Mouse (Mus musculus): ENCODE results near the gene Ralgps2. TPM values are rescaled to one million over a fixed set of nuclear protein-coding genes. Genes with fewer than 3 reads are reported as not detected.

The Ralgps2 gene
- polyA plus RNA-seq, 1 experiment from 2014 or later: 34.1 TPM

- H3K4me3 ChIP-seq (ENCODE audit: low read depth, low read length): no peak overlapping the region
- no peaks in the 10 kb centered on the region for H3K36me3 ChIP-seq (ENCODE audit: control insufficient read depth, insufficient read depth)
- no peak overlapping the region for H3K9ac ChIP-seq (ENCODE audit: low read depth, low read length)
- WGBS: 31% methylated on average over 10 of the region's 10 CpGs
- no peak for TF ChIP-seq CTCF (IDR thresholded peaks at IDR 0.05; ENCODE audit: low read depth)
- H3K9me3 ChIP-seq (ENCODE audit: control insufficient read depth): no peaks in the 10 kb centered on the region
- H3K4me2 ChIP-seq (replicated peaks; ENCODE audit: low read depth): peak overlapping the region; percentile 42
- no peak overlapping the region for H3K27ac ChIP-seq (ENCODE audit: low read depth, low read length)
- no peaks in the 10 kb centered on the region for H3K27me3 ChIP-seq (replicated peaks; ENCODE audit: control insufficient read depth, insufficient read depth, low read length)
- H3K4me1 ChIP-seq (replicated peaks; ENCODE audit: control insufficient read depth, insufficient read depth, low read length): no peaks in the 10 kb centered on the region
- peak; percentile 59; the same call in 1 of the 2 replicates for ATAC-seq
These were observed 131.1 kb downstream of the Ralgps2 start for GRCm38 (mm10) chr1:156808332-156808731.

- H3K9me3 ChIP-seq (ENCODE audit: control insufficient read depth): no peaks in the 10 kb centered on the region
- H3K4me1 ChIP-seq (replicated peaks; ENCODE audit: control insufficient read depth, insufficient read depth, low read length): no peaks in the 10 kb centered on the region
- WGBS: 81% methylated on average over 6 of the region's 6 CpGs
- no peaks in the 10 kb centered on the region for H3K27me3 ChIP-seq (replicated peaks; ENCODE audit: control insufficient read depth, insufficient read depth, low read length)
- TF ChIP-seq CTCF (IDR thresholded peaks at IDR 0.05; ENCODE audit: low read depth): no peak
- H3K36me3 ChIP-seq (ENCODE audit: control insufficient read depth, insufficient read depth): no peaks in the 10 kb centered on the region
- no peak overlapping the region for H3K4me3 ChIP-seq (ENCODE audit: low read depth, low read length)
- ATAC-seq: no peak
- no peak overlapping the region for H3K9ac ChIP-seq (ENCODE audit: low read depth, low read length)
- no peak overlapping the region for H3K4me2 ChIP-seq (replicated peaks; ENCODE audit: low read depth)
- H3K27ac ChIP-seq (ENCODE audit: low read depth, low read length): no peak overlapping the region
These were observed 138.2 kb downstream of the Ralgps2 start for GRCm38 (mm10) chr1:156801276-156801675.

GRCm38 (mm10) chr1:156796251-156796650 lies 143.2 kb downstream of the Ralgps2 start:
- no peak overlapping the region for H3K4me2 ChIP-seq (replicated peaks; ENCODE audit: low read depth)
- no peak overlapping the region for H3K4me3 ChIP-seq (ENCODE audit: low read depth, low read length)
- H3K27ac ChIP-seq (ENCODE audit: low read depth, low read length): no peak overlapping the region
- H3K9me3 ChIP-seq (ENCODE audit: control insufficient read depth): no peaks in the 10 kb centered on the region
- TF ChIP-seq CTCF (IDR thresholded peaks at IDR 0.05; ENCODE audit: low read depth): no peak
- no peaks in the 10 kb centered on the region for H3K27me3 ChIP-seq (replicated peaks; ENCODE audit: control insufficient read depth, insufficient read depth, low read length)
- H3K4me1 ChIP-seq (replicated peaks; ENCODE audit: control insufficient read depth, insufficient read depth, low read length): no peaks in the 10 kb centered on the region
- H3K36me3 ChIP-seq (ENCODE audit: control insufficient read depth, insufficient read depth): no peaks in the 10 kb centered on the region
- WGBS: 79% methylated on average over 9 of the region's 9 CpGs
- no peak overlapping the region for H3K9ac ChIP-seq (ENCODE audit: low read depth, low read length)
- ATAC-seq: no peak

GRCm38 (mm10) chr1:156789844-156790490 lies 149.5 kb downstream of the Ralgps2 start:
- ATAC-seq: no peak
- H3K4me2 ChIP-seq (replicated peaks; ENCODE audit: low read depth): no peak overlapping the region
- no peaks in the 10 kb centered on the region for H3K27me3 ChIP-seq (replicated peaks; ENCODE audit: control insufficient read depth, insufficient read depth, low read length)
- WGBS: 34% methylated on average over 5 of the region's 5 CpGs
- no peaks in the 10 kb centered on the region for H3K36me3 ChIP-seq (ENCODE audit: control insufficient read depth, insufficient read depth)
- no peak overlapping the region for H3K9ac ChIP-seq (ENCODE audit: low read depth, low read length)
- no peak overlapping the region for H3K4me3 ChIP-seq (ENCODE audit: low read depth, low read length)
- H3K27ac ChIP-seq (ENCODE audit: low read depth, low read length): no peak overlapping the region
- no peaks in the 10 kb centered on the region for H3K9me3 ChIP-seq (ENCODE audit: control insufficient read depth)
- no peaks in the 10 kb centered on the region for H3K4me1 ChIP-seq (replicated peaks; ENCODE audit: control insufficient read depth, insufficient read depth, low read length)
- TF ChIP-seq CTCF (IDR thresholded peaks at IDR 0.05; ENCODE audit: low read depth): no peak

GRCm38 (mm10) chr1:156787164-156787863 lies 152.1 kb downstream of the Ralgps2 start:
- no peaks in the 10 kb centered on the region for H3K36me3 ChIP-seq (ENCODE audit: control insufficient read depth, insufficient read depth)
- no peak overlapping the region for H3K4me3 ChIP-seq (ENCODE audit: low read depth, low read length)
- no peak for ATAC-seq
- 42% methylated on average over 6 of the region's 6 CpGs for WGBS
- H3K9me3 ChIP-seq (ENCODE audit: control insufficient read depth): no peaks in the 10 kb centered on the region
- H3K9ac ChIP-seq (ENCODE audit: low read depth, low read length): no peak overlapping the region
- TF ChIP-seq CTCF (IDR thresholded peaks at IDR 0.05; ENCODE audit: low read depth): no peak
- H3K4me1 ChIP-seq (replicated peaks; ENCODE audit: control insufficient read depth, insufficient read depth, low read length): no peaks in the 10 kb centered on the region
- H3K27me3 ChIP-seq (replicated peaks; ENCODE audit: control insufficient read depth, insufficient read depth, low read length): no peaks in the 10 kb centered on the region
- no peak overlapping the region for H3K27ac ChIP-seq (ENCODE audit: low read depth, low read length)
- no peak overlapping the region for H3K4me2 ChIP-seq (replicated peaks; ENCODE audit: low read depth)

- Histone ChIP-seq H3K27me3 (replicated peaks; ENCODE audit: control insufficient read depth, insufficient read depth, low read length) (no peaks in the 10 kb centered on the region), H3K27ac (ENCODE audit: low read depth, low read length) (no peak overlapping the region), H3K9ac (ENCODE audit: low read depth, low read length) (no peak overlapping the region), H3K4me1 (replicated peaks; ENCODE audit: control insufficient read depth, insufficient read depth, low read length) (no peaks in the 10 kb centered on the region), H3K36me3 (ENCODE audit: control insufficient read depth, insufficient read depth) (no peaks in the 10 kb centered on the region), H3K9me3 (ENCODE audit: control insufficient read depth) (no peaks in the 10 kb centered on the region), H3K4me3 (ENCODE audit: low read depth, low read length) (no peak overlapping the region), H3K4me2 (replicated peaks; ENCODE audit: low read depth) (no peak overlapping the region)
- no peak for TF ChIP-seq CTCF (IDR thresholded peaks at IDR 0.05; ENCODE audit: low read depth)
- 81% methylated on average over 2 of the region's 2 CpGs for WGBS
- no peak for ATAC-seq
These were observed 153.4 kb downstream of the Ralgps2 start for GRCm38 (mm10) chr1:156786074-156786473.

Measured in intestine, postnatal 0 days (tissue).